Mouse (Mus musculus) right cerebral cortex, postnatal 25 days (tissue): ENCODE results near the gene Fchsd2.

Experiments
- DNase-seq: peaks from one replicate; pipeline ENCODE4 v3.0.0; 2022

Fchsd2 gene

DNA sequence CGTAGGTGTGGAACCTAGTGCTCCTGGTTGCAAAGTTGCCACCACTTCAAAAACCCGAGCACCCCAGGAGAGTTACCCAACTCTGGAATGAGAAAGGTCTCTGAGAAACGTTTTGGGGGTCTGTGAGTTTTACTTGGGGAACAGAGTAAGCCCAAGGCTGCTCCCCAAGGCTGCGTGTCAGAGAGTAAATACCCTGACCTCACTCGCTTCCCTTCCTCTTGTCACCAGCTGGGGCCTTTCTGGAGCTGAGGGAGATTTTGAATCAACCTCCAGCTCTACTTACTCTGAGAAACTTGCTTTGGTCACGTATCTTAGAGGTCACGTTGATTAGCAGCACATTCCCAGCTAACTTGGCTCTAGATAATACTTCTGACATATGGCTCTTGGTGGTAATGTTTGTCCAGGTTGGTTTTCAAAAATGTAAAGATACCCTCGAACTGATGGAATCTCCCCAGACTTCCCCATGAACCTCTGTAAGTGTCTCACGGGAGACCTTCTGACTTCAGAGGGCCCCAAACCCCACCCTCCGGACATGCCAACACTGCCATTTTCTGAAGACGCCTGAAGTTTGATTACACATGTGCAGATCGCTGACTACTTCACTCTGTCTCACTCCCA, 20.4 kb upstream of the Fchsd2 start:
- no peak for DNase-seq

DNA sequence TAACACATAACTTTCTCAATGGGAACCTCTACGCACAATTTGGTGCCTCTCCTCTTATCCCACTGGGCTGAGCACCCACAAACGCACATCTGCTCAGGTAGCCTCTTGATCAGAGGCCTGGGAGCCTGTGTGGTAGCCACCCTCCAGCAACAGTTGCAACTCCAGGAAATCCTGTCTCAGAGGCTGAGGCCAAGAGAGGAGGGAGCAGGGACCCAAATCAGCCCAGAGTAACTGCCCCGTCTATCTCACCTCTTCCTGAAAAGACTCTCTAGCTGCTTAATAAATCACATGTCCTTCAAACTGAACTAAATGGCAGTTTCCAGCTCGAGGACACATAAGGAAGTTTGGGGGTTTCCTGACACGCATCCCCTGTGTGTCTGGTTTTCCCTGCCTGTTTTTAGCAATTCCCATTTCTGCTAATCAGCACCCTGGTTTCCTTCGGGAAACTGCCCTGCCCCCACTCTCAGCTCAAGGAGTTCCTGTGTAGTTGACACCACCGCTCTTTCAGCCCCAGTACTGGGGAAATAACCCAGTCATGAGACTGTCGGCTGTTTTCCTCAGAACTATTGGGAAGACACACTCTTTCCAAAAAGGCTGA, 18.4 kb upstream of the Fchsd2 start:
- no peak for DNase-seq

DNA sequence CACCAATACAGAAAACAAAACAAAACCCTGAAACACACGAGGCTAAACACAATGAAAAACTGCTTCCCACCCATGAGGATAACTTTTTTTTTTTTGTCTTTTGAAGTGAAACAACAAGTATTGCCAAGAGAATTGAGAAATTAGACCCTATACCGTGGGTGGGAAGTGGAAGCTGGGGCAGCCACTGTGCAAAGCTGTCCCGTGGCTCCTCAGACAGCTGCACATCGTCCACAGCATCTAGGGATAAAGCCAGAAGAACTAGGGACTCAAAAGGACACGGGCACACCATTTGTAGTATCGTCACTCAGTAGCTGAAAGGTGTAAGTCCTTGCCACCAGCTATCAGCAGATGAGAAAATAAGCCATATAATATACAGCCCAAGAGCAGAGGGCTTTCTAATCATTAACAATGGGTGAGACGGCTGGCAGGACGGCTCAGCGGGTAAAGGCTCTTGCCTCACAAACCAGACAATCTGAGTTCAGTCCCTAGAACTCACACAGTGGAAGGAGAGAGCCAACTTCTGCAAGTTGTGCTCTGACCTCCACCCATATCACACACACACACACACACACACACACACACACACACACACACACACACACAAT, 9.0 kb upstream of the Fchsd2 start:
- DNase-seq, result no peak

DNA sequence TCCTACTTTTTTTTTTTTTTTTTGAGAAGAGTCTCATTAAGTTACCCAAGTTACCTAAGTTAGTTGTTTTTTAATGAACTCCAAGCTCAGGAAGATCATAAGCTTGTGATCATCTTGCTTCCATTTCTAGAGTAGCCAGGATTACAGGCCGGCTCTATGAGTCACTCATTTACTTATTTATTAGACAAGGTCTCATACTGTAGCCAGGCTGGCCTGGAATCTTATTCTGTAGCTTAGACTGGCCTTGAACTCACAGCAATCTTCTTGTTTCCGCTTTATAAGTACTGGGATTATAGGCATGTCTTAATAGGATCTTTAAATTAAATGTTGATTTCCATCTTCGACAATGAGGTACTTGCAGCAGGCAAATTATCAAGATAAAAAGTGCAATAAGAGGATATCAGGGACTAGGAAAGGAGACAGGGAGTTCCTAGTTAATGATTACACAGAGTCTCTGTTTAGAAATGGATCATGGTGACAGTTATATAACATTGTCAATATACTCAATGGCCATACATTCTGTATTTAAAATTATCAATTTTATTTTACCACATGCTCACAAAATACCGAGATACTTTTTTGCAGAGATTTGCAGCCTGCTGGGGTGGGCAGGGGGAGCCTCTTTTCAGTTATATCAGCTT, 7.7 kb upstream of the Fchsd2 start:
- no peak for DNase-seq

DNA sequence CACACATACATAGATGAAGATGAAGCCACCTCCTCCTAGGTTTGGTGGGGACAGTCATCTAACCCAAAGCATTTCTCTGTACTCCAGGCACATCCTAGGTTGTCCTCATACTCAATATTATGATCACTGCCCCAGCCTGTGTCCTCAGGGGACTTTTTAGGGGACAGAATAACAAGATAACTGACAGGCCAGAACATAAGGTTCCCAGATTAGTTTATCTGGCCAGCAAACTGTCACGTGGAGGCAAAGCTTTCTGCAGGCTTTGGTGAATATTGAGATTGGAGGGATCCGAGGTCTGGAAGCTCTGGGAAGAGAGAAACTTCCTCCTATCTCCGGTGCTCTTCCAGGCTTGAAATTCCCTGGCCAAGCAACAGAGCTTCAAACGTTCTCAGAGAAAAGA, 6.9 kb upstream of the Fchsd2 start:
- no peak for DNase-seq

DNA sequence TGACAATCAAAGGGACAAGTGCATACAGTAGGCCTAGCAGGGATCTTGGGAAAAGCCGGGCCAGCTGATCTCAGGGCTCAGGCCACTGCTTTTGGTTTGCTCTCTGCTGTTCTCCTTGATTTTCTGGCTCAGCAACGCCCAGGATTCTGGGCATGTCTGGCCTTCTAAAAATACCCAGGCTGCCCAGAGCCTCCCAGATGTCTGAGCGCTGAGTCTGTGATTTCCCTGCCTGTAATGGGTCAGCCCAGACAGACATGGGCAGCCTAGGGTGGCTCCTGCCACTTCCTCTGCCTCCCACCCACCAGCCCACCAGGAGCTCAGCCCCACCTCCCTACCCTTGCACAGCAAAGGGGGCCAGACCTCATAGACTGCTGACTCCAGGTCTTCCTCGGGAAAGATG, 4.0 kb upstream of the Fchsd2 start:
- peak; percentile 33 for DNase-seq

DNA sequence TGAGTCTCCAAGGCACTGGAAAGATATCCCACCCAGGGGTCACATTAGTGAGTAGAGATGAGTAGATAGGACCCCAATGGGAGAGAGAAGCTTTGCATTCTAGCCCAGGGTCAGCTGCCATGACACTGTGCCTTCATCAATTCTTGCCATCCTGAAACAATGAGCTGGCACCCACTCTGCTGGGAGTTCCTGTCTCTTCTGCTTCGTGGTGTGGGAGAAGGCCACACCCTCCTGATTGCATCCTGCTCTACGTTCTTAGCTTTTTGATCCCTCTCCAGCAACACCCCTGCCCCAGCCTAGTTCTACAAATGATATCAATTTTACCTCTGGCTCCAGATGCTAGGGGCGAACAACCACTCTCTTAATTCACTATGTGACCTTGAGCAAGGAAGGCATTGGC, 3.4 kb upstream of the Fchsd2 start:
- no peak for DNase-seq

DNA sequence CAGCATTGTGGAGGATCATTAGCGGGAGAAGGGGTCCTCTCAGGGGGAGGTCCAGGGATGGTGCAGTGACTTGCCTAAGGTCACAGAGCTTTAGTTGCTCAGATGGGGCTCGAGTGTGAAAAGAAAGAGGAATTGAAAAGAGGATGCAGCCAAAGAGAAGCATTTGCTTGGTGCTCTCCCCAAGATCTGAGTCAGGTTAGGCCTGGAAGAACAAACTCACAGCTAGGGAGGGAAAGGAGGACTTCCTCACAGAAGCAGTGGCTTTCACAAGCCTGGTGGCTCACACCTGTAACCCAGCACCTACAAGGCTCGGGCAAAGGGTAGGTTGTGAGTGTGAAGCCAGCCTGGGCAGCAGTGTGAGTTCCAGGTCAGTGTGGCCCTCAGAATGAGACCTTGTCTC, 568 bp downstream of the Fchsd2 start:
- DNase-seq, result no peak

DNA sequence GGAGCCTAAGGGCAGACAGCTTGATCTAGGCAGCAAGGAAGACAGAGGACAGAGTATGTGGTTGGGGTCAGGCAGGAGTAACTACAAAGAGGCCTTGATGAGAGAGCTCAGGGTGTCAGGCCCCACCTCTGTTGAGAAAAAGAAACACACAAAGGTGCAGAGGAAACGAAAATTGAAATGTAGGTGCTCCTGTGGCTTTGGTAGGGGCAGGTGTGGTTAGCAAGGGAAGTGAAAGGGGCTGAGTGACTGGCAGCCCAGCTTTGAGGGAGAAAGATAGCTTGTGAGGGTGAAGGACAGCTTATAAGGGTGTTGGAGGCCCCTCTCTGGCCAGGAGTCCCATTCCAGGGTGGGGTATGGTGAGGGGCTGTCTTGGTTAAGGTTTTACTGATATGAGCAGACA, 2.1 kb downstream of the Fchsd2 start:
- no peak for DNase-seq

DNA sequence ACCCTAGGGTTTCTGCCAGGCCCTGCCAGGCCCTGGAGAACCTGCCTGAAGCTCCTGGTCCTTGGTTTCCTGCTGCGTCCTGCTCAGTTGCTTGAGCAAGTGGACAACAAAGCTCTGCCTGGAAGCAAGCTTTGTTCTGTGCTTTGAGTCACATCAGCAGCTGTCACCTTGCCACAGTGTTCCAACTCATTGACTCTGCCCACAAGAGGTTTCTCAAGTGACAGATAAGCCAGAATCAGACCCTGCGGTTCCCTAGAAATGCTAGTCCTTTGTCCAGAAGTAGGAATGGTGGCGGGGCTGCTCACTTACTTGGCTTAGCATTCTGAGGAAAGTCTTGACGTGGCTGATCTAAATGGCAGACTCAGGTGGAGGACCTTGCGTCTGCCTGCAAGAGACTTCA, 2.9 kb downstream of the Fchsd2 start:
- DNase-seq, result no peak

DNA sequence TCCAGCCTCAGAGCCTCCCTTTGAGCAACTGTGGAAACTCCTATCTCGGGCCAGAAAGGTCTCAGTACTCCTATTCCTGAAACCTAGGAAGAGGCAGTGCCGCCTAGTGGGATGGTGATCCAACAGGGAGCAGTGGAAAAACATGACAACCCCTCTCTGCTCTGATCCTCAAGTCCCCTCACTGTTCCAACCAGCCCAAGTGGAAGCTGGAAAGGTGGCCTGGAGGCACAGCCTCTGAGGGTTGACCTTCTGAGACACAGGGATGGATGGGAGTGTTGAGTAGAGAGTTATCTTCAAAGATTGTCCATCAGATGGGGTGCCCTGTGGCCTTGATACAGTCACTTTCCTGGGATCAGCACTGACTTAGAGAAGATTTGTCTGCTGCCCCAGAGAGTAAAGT, 3.9 kb downstream of the Fchsd2 start:
- no peak for DNase-seq

DNA sequence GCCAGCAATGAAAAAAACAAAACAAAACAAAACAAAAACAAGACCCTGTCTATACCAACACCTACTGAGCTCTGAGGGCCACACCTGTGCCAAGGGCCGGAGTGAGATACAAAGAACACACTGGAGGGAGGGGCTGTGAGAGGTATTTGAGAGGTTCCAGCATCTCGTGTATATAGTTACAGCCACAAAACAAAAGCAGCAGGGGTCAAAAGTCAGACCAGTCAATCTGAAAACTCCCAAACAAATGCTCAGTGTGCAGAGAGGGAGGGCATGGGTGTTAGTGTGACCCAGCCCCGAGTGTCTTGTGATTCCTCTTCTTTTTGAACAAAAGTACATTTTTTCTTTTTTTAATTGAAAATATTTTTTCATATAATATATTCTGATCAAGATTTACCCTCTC, 4.4 kb downstream of the Fchsd2 start:
- no peak for DNase-seq

DNA sequence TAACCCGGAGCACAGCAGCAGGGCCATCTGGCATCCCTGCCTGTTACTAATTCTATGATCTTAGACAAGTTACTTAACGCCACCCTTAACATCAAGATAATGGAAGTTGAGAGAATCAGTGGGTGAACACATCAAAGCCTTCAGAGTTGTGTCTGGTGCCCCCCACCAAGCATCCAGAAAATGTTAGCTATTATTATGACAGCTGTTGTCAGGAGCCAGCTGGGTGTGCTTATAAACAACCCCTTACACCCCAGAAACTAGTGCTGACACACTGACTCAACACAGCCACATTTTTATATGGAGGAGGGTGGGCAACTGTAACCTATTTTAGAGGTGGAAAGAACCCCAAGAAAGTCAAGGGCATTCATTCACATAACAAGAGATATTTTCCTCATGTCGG, 7.3 kb downstream of the Fchsd2 start:
- DNase-seq, result no peak

DNA sequence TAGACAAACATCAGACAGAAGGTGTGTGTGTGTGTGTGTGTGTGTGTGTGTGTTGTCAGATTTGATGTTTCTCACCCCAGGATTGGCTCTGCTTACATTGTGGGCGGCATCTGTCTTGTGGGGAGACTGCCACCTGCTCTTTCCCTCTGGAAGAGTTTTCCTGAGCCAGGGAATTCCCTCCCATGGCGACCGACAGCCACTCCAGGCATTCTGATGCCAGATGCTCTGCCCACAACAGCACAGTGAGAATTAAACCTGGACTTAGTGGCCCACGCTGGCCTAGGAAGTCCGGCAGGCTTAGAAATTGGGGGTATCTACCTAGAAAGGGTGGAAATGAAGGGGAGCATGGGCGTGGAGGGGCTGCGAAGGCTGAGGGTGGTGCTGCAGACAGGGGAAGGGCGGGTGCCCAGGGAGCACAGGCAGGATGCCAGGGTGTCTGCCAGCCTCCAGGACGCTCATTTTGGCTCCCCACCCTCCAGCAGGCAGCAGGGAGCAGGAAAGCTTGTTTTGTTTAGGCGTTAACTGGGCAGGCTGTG, 8.6 kb downstream of the Fchsd2 start:
- peak; percentile 71 for DNase-seq

DNA sequence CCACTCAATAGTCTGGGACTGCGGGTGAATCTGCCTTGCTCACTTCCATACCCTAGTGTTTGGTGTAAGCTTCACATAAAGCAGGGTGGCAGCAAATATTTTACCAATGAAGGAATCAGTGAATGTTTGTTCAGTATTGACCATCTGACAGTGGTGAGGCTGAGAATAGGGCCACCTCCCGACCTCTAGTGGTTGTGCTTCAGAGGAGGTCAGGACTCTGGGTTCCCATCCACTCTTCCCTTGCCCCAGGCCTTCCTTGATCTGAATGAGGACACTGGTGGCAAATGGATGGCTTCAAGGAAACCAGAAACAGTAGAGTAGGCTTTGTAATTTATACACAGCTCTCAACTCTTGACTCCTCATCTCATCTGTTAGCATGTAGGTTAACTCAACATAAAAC, 14.0 kb downstream of the Fchsd2 start:
- DNase-seq, result no peak

DNA sequence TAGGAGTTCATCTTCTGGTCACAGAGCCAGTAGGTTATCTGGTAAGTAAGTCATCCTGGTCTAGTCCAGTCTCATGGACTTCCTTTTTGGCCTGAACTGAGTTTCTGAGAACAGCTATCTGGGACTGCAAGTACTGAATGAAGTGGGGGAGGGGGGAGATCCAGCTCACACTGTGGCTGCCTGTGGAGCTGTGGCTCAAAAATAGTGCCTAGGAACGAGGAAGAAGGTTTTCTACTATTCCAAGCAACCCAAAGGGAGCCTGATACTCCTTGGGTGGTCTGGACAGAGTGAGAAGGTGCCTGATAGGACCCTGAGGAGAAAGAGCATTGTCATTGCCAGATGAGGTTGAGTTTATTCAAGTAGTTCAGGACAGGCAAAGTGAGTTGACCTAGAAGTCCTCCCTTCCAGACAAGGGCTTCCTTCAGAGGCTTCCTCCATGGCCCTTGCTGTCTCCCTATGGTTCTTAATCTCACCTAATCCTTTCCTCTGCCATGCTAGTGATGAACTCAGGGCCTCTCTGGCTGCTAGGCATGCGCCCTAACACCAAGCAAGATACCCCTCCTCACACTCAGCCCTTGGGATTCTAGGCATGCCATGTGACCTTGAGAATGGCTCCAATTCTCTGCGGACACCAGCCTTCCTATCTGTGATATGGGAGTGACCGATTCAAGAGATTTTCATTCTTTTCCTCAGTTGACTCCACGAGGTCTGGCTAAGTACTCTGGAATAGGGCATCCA, 14.6 kb downstream of the Fchsd2 start:
- no peak for DNase-seq

DNA sequence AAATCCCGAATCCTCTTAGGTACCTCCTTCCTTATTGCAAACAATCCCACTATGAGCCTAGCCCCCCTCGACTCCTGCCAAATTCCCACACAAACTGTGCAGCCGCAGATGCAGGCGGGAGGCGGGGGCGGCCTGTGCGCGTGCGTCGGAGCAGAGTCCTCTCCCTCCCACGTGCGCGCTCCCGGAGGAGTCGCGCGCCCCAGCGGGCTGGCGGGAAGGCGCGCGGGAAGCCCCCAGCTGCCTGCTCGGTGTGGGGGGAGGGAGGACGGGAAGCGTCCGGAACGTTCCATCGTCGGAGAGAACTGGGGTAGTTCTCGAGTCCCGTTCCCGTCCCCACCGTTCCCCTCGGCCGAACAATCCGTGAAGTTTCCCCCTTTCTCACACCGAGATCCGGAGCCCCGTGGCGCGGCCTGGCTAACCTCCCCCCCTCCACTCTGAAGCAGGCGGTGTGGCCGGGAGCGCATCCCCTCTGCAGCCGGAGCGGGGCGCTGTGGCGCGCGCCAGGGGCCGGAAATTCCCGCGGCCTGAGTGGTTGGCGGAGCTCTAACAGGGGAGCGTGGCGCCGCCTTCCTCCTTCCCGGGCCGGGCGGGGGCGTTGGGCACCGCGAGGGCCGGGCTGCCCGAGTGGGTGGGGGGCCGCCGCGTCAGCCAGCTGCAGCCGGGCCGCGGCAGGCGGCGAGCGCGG, 15.4 kb downstream of the Fchsd2 start:
- peak; percentile 99 for DNase-seq

DNA sequence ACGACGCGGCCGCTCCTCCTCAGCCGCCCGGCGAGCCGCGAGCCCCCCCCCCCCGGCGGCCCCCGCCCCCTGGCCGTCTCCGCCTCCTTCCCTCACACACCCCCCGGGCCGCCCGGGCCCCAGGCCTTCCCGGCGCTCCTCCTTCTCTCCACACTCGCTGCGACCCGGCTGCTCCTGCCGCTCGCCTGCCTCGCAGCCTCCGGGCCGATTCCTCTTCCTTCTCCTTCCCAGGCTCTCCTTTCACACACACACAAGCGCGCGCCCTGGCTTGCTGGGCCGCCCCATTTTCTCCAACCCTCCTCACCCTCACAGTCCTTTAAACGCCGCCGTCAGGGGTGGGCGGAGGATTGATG, 16.0 kb downstream of the Fchsd2 start:
- no peak for DNase-seq

DNA sequence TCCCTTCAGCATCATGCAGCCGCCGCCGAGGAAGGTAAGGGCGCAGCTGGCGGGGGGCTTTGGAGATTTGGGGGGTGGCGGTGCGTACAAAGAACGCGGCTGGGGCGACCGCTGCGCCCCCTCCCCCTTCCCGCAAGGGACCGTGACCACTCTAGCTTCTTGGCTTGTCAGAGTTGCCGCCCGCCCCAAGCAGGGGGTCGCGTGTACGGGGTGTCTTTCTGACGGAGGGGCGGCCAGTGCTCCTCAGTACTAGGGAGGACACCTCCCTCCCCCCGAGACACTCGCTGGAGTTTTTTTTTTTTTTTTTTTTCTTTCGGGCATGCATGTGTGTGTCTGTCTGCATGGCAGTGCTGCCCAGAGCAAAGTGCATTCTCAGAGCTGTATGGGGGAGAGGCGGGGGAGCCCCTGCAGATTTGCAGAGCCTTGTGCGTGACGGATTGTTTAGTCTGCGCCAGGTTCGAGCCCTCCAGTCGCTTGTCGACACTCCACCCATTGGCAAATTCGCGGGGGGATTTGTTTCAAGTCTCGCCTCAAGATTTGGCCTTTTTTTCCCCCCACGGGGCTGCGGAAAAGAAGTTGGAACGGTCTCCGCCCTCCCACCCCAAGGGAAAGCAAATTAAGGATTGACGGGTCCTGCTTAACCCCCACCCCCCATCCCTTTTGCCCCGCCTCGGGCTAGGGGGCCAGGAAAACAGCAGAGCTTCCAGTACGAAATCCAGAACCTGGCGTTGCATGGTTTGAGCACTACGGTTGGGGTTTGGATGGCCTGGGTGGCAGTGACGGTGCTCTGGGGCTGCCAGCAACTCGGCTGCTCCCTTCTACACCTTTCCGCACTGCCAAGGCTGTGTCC, 16.6 kb downstream of the Fchsd2 start:
- DNase-seq, result no peak

DNA sequence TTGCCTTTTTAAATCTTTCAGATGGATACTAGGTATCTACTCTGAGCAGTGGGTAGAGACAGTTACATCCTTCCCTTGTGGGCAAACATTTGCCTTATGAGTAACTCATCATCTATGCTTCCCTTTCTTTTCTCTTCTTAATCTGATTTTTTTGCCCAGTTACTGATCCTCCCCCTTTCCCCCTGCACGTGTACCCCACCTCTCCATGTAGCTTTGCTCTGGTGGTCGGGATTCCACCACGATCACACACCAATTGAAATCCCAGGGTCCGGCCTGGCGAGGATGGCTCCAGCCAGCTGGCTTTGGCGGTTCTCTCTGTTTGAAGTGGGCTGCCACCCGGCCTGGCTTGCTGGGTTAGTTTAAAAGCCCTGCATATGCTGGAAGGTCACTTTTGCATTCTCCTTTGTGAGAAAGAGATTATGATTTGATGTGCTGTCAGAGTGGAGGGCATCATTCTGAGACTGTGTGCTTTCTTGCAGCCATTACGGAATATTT, 17.2 kb downstream of the Fchsd2 start:
- no peak for DNase-seq

DNA sequence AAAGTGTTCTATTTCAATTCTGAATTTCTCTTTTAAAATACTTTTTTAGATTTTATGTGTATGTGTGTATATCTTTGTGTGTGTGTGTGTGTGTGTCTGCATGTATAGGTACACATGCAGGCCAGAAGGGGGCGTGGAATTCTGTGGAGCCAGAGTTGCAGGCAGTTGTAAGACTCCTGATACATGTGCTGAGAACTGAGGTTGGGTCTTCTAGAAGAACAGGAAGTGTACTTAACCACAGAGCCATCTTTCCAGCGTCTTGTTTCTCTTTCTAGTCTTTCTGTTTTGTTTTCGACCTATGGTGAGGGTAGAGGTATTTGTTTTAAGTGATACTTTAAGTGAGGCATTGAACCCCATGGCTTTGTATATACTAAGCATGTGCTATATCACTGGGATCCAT, 20.7 kb downstream of the Fchsd2 start:
- DNase-seq, result no peak

DNA sequence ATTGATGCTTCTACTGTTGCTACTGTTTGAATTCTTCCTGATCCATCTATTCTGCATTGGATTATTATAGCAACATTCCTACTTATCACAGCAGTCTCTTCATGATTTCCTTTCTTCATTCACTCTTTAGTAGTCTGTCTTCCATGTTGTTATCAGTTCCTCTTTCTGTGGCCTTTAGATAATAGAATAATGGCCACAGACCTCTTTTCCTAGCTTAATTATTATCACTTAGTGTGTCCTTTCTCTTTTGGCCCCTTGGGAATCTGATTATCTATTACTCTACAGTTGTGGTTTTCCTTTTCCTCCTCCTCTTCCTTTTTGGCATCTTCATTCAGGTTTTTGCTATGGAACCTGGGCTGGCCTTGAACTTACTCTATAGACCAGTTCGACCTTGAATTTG, 21.7 kb downstream of the Fchsd2 start:
- DNase-seq, result no peak
